Mouse (Mus musculus): ENCODE measurements around the gene Pam. TPM values are rescaled to one million over a fixed set of nuclear protein-coding genes. Genes with fewer than 3 reads are reported as not detected.

Gene Pam
- polyA plus RNA-seq, 1 experiment from 2014 or later: 76.4 TPM

GRCm38 (mm10) chr1:97979422-97979821, 116.0 kb downstream of the Pam start:
- no peak overlapping the region for H3K4me2 ChIP-seq (replicated peaks; ENCODE audit: low read depth)
- H3K4me3 ChIP-seq (ENCODE audit: low read depth, low read length): no peak overlapping the region
- ATAC-seq (ENCODE audit: low FRiP score, low TSS enrichment): no peak
- H3K4me1 ChIP-seq (replicated peaks; ENCODE audit: control insufficient read depth, insufficient read depth): no peaks in the 10 kb centered on the region
- 74% methylated on average over 1 of the region's 1 CpGs for WGBS
- H3K27me3 ChIP-seq (ENCODE audit: control insufficient read depth, insufficient read depth, low read length): no peaks in the 10 kb centered on the region
- DNase-seq (ENCODE audit: low spot score): no peak
- TF ChIP-seq CTCF (IDR thresholded peaks at IDR 0.05; ENCODE audit: low read depth) (no peak), EP300 (optimal IDR thresholded peaks at IDR 0.05) (no peak)
- H3K9me3 ChIP-seq (ENCODE audit: control insufficient read depth, low read length): no peaks in the 10 kb centered on the region
- H3K27ac ChIP-seq (replicated peaks): no peak overlapping the region
- H3K9ac ChIP-seq (ENCODE audit: low read length): no peak overlapping the region
- no peaks in the 10 kb centered on the region for H3K36me3 ChIP-seq (ENCODE audit: control insufficient read depth, insufficient read depth, low read length)

DNA sequence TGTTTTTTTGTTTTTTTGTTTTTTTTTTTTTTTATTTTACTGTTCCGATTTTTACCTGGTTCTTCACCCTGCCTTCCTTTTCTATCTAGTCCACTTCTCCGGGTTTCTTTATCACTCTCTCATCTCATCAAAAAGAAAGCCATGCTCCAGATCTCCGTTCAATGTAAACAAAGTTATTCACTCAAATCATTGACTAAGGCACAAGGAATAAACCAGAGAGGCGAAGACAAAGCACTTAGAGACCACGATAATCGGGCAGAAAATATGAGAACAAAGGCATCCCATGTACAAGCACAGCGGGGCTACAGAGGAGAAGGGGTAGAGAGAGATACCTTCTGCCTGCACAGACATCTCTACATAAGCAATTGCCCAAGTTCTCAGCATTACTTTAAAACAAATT, 117.9 kb downstream of the Pam start:
- H3K9ac ChIP-seq (ENCODE audit: low read length): no peak overlapping the region
- WGBS: 11% methylated on average over 7 of the region's 7 CpGs
- ATAC-seq (ENCODE audit: low FRiP score, low TSS enrichment): no peak

GRCm38 (mm10) chr1:97976873-97977473, 118.5 kb downstream of the Pam start:
- peak overlapping the region; percentile 76 for H3K4me2 ChIP-seq (replicated peaks; ENCODE audit: low read depth)

More for the DNA sequence above, 117.9 kb downstream of the Pam start:
- no peaks in the 10 kb centered on the region for H3K4me1 ChIP-seq (replicated peaks; ENCODE audit: control insufficient read depth, insufficient read depth)
- no peak for DNase-seq (ENCODE audit: low spot score)
- H3K4me2 ChIP-seq (replicated peaks; ENCODE audit: low read depth): peak overlapping the region; percentile 76
- H3K36me3 ChIP-seq (ENCODE audit: control insufficient read depth, insufficient read depth, low read length): no peaks in the 10 kb centered on the region
- H3K27ac ChIP-seq (replicated peaks): no peak overlapping the region
- H3K27me3 ChIP-seq (ENCODE audit: control insufficient read depth, insufficient read depth, low read length): no peaks in the 10 kb centered on the region
- H3K4me3 ChIP-seq (ENCODE audit: low read depth, low read length): peak overlapping the region; percentile 78
- H3K9me3 ChIP-seq (ENCODE audit: control insufficient read depth, low read length): no peaks in the 10 kb centered on the region
- TF ChIP-seq EP300 (optimal IDR thresholded peaks at IDR 0.05): no peak
- no peak for TF ChIP-seq CTCF (IDR thresholded peaks at IDR 0.05; ENCODE audit: low read depth)

GRCm38 (mm10) chr1:97976072-97976471, 119.4 kb downstream of the Pam start:
- TF ChIP-seq CTCF (IDR thresholded peaks at IDR 0.05; ENCODE audit: low read depth) (peak; percentile 43), EP300 (optimal IDR thresholded peaks at IDR 0.05) (no peak)
- Histone ChIP-seq H3K4me1 (replicated peaks; ENCODE audit: control insufficient read depth, insufficient read depth) (no peaks in the 10 kb centered on the region), H3K36me3 (ENCODE audit: control insufficient read depth, insufficient read depth, low read length) (no peaks in the 10 kb centered on the region), H3K27me3 (ENCODE audit: control insufficient read depth, insufficient read depth, low read length) (no peaks in the 10 kb centered on the region), H3K27ac (replicated peaks) (no peak overlapping the region), H3K4me3 (ENCODE audit: low read depth, low read length) (peak overlapping the region; percentile 78), H3K4me2 (replicated peaks; ENCODE audit: low read depth) (peak overlapping the region; percentile 76), H3K9me3 (ENCODE audit: control insufficient read depth, low read length) (no peaks in the 10 kb centered on the region), H3K9ac (ENCODE audit: low read length) (no peak overlapping the region)
- 36% methylated on average over 13 of the region's 13 CpGs for WGBS
- ATAC-seq (ENCODE audit: low FRiP score, low TSS enrichment) (no peak), DNase-seq (ENCODE audit: low spot score) (no peak)

More at GRCm38 (mm10) chr1:97976873-97977473, 118.5 kb downstream of the Pam start:
- Histone ChIP-seq H3K4me1 (replicated peaks; ENCODE audit: control insufficient read depth, insufficient read depth) (no peaks in the 10 kb centered on the region), H3K27me3 (ENCODE audit: control insufficient read depth, insufficient read depth, low read length) (no peaks in the 10 kb centered on the region), H3K36me3 (ENCODE audit: control insufficient read depth, insufficient read depth, low read length) (no peaks in the 10 kb centered on the region), H3K9ac (ENCODE audit: low read length) (peak overlapping the region; percentile 81), H3K9me3 (ENCODE audit: control insufficient read depth, low read length) (no peaks in the 10 kb centered on the region), H3K4me3 (ENCODE audit: low read depth, low read length) (peak overlapping the region; percentile 78), H3K27ac (replicated peaks) (peak overlapping the region; percentile 88)
- WGBS: under 1% methylated on average over 47 of the region's 47 CpGs
- DNase-seq (ENCODE audit: low spot score): peak; percentile 78
- peak; percentile 55 for TF ChIP-seq CTCF (IDR thresholded peaks at IDR 0.05; ENCODE audit: low read depth)
- no peak for TF ChIP-seq EP300 (optimal IDR thresholded peaks at IDR 0.05)
- peak; percentile 95 for ATAC-seq (ENCODE audit: low FRiP score, low TSS enrichment)

DNA sequence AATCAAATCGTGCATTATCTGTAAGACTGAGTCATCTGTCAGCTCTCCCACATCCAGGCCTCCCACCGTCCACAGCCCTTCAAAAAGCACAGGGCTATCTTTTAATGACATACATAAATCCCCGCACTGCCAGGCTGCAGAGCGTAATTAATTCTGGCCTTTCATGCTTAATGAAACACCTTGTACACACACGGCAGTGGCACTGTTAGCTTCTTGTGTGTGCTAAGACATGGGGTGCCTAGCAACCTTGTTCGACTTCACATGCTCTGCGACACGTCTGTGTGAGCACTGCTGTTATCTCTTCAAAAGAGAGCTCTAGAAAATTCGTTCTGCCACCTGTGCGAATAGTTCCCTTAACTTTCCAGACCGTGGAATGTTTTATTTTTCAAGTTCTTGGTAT, 120.5 kb downstream of the Pam start:
- no peaks in the 10 kb centered on the region for H3K36me3 ChIP-seq (ENCODE audit: control insufficient read depth, insufficient read depth, low read length)

DNA sequence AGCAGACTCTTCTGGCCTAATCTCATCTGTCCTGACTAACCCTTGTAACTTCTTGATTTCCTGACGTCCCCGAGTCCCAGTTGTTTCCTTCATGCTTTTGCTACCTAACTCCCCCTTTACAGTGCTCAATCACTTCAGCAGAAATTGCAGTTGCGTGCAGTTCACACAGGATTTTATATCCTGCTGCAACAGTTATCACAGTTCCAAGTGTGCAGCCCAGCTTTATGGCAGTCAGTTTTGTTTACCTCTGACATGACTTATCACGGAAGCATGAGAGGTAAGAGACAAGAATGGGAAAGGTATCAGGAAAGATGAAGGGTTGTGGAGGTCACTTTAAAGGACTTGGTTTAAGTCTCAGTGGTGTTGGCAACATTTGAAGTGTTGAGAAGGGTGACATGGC, 125.7 kb downstream of the Pam start:
- no peak overlapping the region for H3K4me2 ChIP-seq (replicated peaks; ENCODE audit: low read depth)
- 52% methylated on average over 4 of the region's 4 CpGs for WGBS
- H3K27ac ChIP-seq (replicated peaks): no peak overlapping the region
- H3K4me3 ChIP-seq (ENCODE audit: low read depth, low read length): no peak overlapping the region
- no peak for ATAC-seq (ENCODE audit: low FRiP score, low TSS enrichment)
- H3K9me3 ChIP-seq (ENCODE audit: control insufficient read depth, low read length): no peaks in the 10 kb centered on the region
- TF ChIP-seq EP300 (optimal IDR thresholded peaks at IDR 0.05) (no peak), CTCF (IDR thresholded peaks at IDR 0.05; ENCODE audit: low read depth) (no peak)
- DNase-seq (ENCODE audit: low spot score): no peak
- no peaks in the 10 kb centered on the region for H3K36me3 ChIP-seq (ENCODE audit: control insufficient read depth, insufficient read depth, low read length)
- no peak overlapping the region for H3K9ac ChIP-seq (ENCODE audit: low read length)
- no peaks in the 10 kb centered on the region for H3K27me3 ChIP-seq (ENCODE audit: control insufficient read depth, insufficient read depth, low read length)
- no peaks in the 10 kb centered on the region; the same call in 1 of the 2 replicates for H3K4me1 ChIP-seq (replicated peaks; ENCODE audit: control insufficient read depth, insufficient read depth)

More for the DNA sequence above, 120.5 kb downstream of the Pam start:
- Histone ChIP-seq H3K27ac (replicated peaks) (no peak overlapping the region), H3K9ac (ENCODE audit: low read length) (no peak overlapping the region), H3K9me3 (ENCODE audit: control insufficient read depth, low read length) (no peaks in the 10 kb centered on the region), H3K4me2 (replicated peaks; ENCODE audit: low read depth) (no peak overlapping the region), H3K4me3 (ENCODE audit: low read depth, low read length) (no peak overlapping the region), H3K4me1 (replicated peaks; ENCODE audit: control insufficient read depth, insufficient read depth) (no peaks in the 10 kb centered on the region), H3K27me3 (ENCODE audit: control insufficient read depth, insufficient read depth, low read length) (no peaks in the 10 kb centered on the region)
- ATAC-seq (ENCODE audit: low FRiP score, low TSS enrichment): no peak
- DNase-seq (ENCODE audit: low spot score): no peak
- WGBS: 61% methylated on average over 11 of the region's 11 CpGs
- no peak for TF ChIP-seq CTCF (IDR thresholded peaks at IDR 0.05; ENCODE audit: low read depth)
- TF ChIP-seq EP300 (optimal IDR thresholded peaks at IDR 0.05): no peak

Measured in stomach, postnatal 0 days (tissue).